Mouse (Mus musculus): ENCODE data around the gene Osbpl8. TPM values are rescaled to one million over a fixed set of nuclear protein-coding genes. Genes with fewer than 3 reads are reported as not detected.
A peak's percentile ranks its signal among the peaks of the same experiment; 100 is the strongest.

Gene Osbpl8
- 10.2 and 10.6 TPM in 2 replicates for polyA plus RNA-seq (2015; fragmentation: Nextera tagmentation; extraction: Ambion mirVana)

- peak within 1 kb of the TSS; percentile 72 for H3K4me2 ChIP-seq (replicated peaks)
- H3K36me3 ChIP-seq: no peaks in the 10 kb centered on the region
- H3K9ac ChIP-seq: peak within 1 kb of the TSS; percentile 94
- peak within 1 kb of the TSS; percentile 93 for H3K4me3 ChIP-seq
- H3K9me3 ChIP-seq: no peaks in the 10 kb centered on the region
- ATAC-seq (ENCODE audit: low FRiP score, low read depth): peak; percentile 92
- peaks cover 9% of the 10 kb centered on the region for H3K4me1 ChIP-seq
- H3K27me3 ChIP-seq: no peaks in the 10 kb centered on the region
- H3K27ac ChIP-seq: peak within 1 kb of the TSS; percentile 91
- under 1% methylated on average over 74 of the region's 84 CpGs for WGBS
These were observed at the start of gene Osbpl8 for GRCm38 (mm10) chr10:111164304-111165218. Gene Osbpl8 (plus strand): TSS chr10:111164752.

GRCm38 (mm10) chr10:111117198-111117845, 47.2 kb upstream of the Osbpl8 start:
- H3K4me1 ChIP-seq: no peaks in the 10 kb centered on the region; the same call in 1 of the 2 replicates
- ATAC-seq (ENCODE audit: low FRiP score, low read depth): no peak
- no peaks in the 10 kb centered on the region for H3K36me3 ChIP-seq
- WGBS: 46% methylated on average over 7 of the region's 7 CpGs
- no peak overlapping the region for H3K9ac ChIP-seq
- H3K4me2 ChIP-seq (replicated peaks): no peak overlapping the region
- no peaks in the 10 kb centered on the region for H3K9me3 ChIP-seq
- H3K27ac ChIP-seq: no peak overlapping the region
- no peak overlapping the region for H3K4me3 ChIP-seq
- H3K27me3 ChIP-seq: no peaks in the 10 kb centered on the region

- Histone ChIP-seq H3K4me1 (no peaks in the 10 kb centered on the region; the same call in 1 of the 2 replicates), H3K4me2 (replicated peaks) (no peak overlapping the region), H3K27ac (no peak overlapping the region), H3K9me3 (no peaks in the 10 kb centered on the region), H3K36me3 (no peaks in the 10 kb centered on the region), H3K27me3 (no peaks in the 10 kb centered on the region), H3K4me3 (no peak overlapping the region), H3K9ac (no peak overlapping the region)
- 79% methylated on average over 9 of the region's 9 CpGs for WGBS
- ATAC-seq (ENCODE audit: low FRiP score, low read depth): no peak
These were observed 46.3 kb upstream of the Osbpl8 start for GRCm38 (mm10) chr10:111118292-111118691.

GRCm38 (mm10) chr10:111118991-111119650, 45.4 kb upstream of the Osbpl8 start:
- Histone ChIP-seq H3K9ac (no peak overlapping the region), H3K4me2 (replicated peaks) (no peak overlapping the region), H3K4me3 (no peak overlapping the region), H3K27ac (no peak overlapping the region), H3K27me3 (no peaks in the 10 kb centered on the region), H3K9me3 (no peaks in the 10 kb centered on the region), H3K4me1 (no peaks in the 10 kb centered on the region; the same call in 1 of the 2 replicates), H3K36me3 (no peaks in the 10 kb centered on the region)
- ATAC-seq (ENCODE audit: low FRiP score, low read depth): no peak
- WGBS: 73% methylated on average over 3 of the region's 3 CpGs

- no peaks in the 10 kb centered on the region for H3K9me3 ChIP-seq
- H3K4me1 ChIP-seq: no peaks in the 10 kb centered on the region; the same call in 1 of the 2 replicates
- no peak overlapping the region for H3K4me2 ChIP-seq (replicated peaks)
- H3K9ac ChIP-seq: no peak overlapping the region
- no peak overlapping the region for H3K4me3 ChIP-seq
- H3K27ac ChIP-seq: no peak overlapping the region
- no peaks in the 10 kb centered on the region for H3K27me3 ChIP-seq
- no peak for ATAC-seq (ENCODE audit: low FRiP score, low read depth)
- no peaks in the 10 kb centered on the region for H3K36me3 ChIP-seq
These were observed 44.8 kb upstream of the Osbpl8 start for GRCm38 (mm10) chr10:111119756-111120155.

- H3K9ac ChIP-seq: no peak overlapping the region
- no peaks in the 10 kb centered on the region for H3K36me3 ChIP-seq
- no peaks in the 10 kb centered on the region for H3K27me3 ChIP-seq
- 72% methylated on average over 10 of the region's 10 CpGs for WGBS
- no peak for ATAC-seq (ENCODE audit: low FRiP score, low read depth)
- H3K9me3 ChIP-seq: no peaks in the 10 kb centered on the region
- H3K4me3 ChIP-seq: no peak overlapping the region
- H3K4me2 ChIP-seq (replicated peaks): no peak overlapping the region
- H3K27ac ChIP-seq: no peak overlapping the region
- H3K4me1 ChIP-seq: no peaks in the 10 kb centered on the region
These were observed 41.6 kb upstream of the Osbpl8 start for GRCm38 (mm10) chr10:111122864-111123398.

- no peaks in the 10 kb centered on the region for H3K9me3 ChIP-seq
- ATAC-seq (ENCODE audit: low FRiP score, low read depth): no peak
- no peak overlapping the region for H3K4me3 ChIP-seq
- H3K4me1 ChIP-seq: no peaks in the 10 kb centered on the region
- no peaks in the 10 kb centered on the region for H3K27me3 ChIP-seq
- no peak overlapping the region for H3K9ac ChIP-seq
- no peak overlapping the region for H3K4me2 ChIP-seq (replicated peaks)
- 91% methylated on average over 7 of the region's 7 CpGs for WGBS
- H3K27ac ChIP-seq: no peak overlapping the region
- no peaks in the 10 kb centered on the region for H3K36me3 ChIP-seq
These were observed 40.4 kb upstream of the Osbpl8 start for GRCm38 (mm10) chr10:111124175-111124574.

- no peaks in the 10 kb centered on the region for H3K27me3 ChIP-seq
- H3K9ac ChIP-seq: no peak overlapping the region
- no peaks in the 10 kb centered on the region for H3K9me3 ChIP-seq
- 89% methylated on average over 1 of the region's 1 CpGs for WGBS
- no peak overlapping the region for H3K4me3 ChIP-seq
- no peak overlapping the region for H3K4me2 ChIP-seq (replicated peaks)
- no peak overlapping the region for H3K27ac ChIP-seq
- ATAC-seq (ENCODE audit: low FRiP score, low read depth): no peak
- H3K36me3 ChIP-seq: no peaks in the 10 kb centered on the region
- no peaks in the 10 kb centered on the region for H3K4me1 ChIP-seq
These were observed 39.7 kb upstream of the Osbpl8 start for GRCm38 (mm10) chr10:111124767-111125315.

GRCm38 (mm10) chr10:111127388-111127787, 37.2 kb upstream of the Osbpl8 start:
- no peaks in the 10 kb centered on the region for H3K36me3 ChIP-seq
- H3K4me2 ChIP-seq (replicated peaks): no peak overlapping the region
- H3K4me1 ChIP-seq: no peaks in the 10 kb centered on the region
- H3K9me3 ChIP-seq: no peaks in the 10 kb centered on the region
- H3K27me3 ChIP-seq: no peaks in the 10 kb centered on the region
- no peak for ATAC-seq (ENCODE audit: low FRiP score, low read depth)
- H3K9ac ChIP-seq: no peak overlapping the region
- no peak overlapping the region for H3K4me3 ChIP-seq
- WGBS: 85% methylated on average over 10 of the region's 10 CpGs
- no peak overlapping the region for H3K27ac ChIP-seq

GRCm38 (mm10) chr10:111128493-111128892, 36.1 kb upstream of the Osbpl8 start:
- H3K4me3 ChIP-seq: no peak overlapping the region
- H3K36me3 ChIP-seq: no peaks in the 10 kb centered on the region
- no peak overlapping the region for H3K4me2 ChIP-seq (replicated peaks)
- no peak overlapping the region for H3K27ac ChIP-seq
- 75% methylated on average over 3 of the region's 3 CpGs for WGBS
- no peaks in the 10 kb centered on the region for H3K27me3 ChIP-seq
- no peak for ATAC-seq (ENCODE audit: low FRiP score, low read depth)
- H3K4me1 ChIP-seq: no peaks in the 10 kb centered on the region
- H3K9me3 ChIP-seq: no peaks in the 10 kb centered on the region
- H3K9ac ChIP-seq: no peak overlapping the region

- Histone ChIP-seq H3K9me3 (no peaks in the 10 kb centered on the region), H3K36me3 (no peaks in the 10 kb centered on the region), H3K9ac (no peak overlapping the region), H3K27ac (no peak overlapping the region), H3K27me3 (no peaks in the 10 kb centered on the region), H3K4me3 (no peak overlapping the region), H3K4me1 (no peaks in the 10 kb centered on the region), H3K4me2 (replicated peaks) (no peak overlapping the region)
- 72% methylated on average over 15 of the region's 15 CpGs for WGBS
- no peak for ATAC-seq (ENCODE audit: low FRiP score, low read depth)
These were observed 34.5 kb upstream of the Osbpl8 start for GRCm38 (mm10) chr10:111129867-111130620.

Measured in limb, embryonic 13.5 days (tissue).